Mouse (Mus musculus) liver, embryonic 15.5 days (tissue): ENCODE measurements around the gene Insm2. TPM values are rescaled to one million over a fixed set of nuclear protein-coding genes. Genes with fewer than 3 reads are reported as not detected.
"Not testable (repeated sequence)": the region's sequence is repeated elsewhere in the genome, so short reads cannot be mapped to it uniquely, and the experiment has no call there.

Source experiments
- ATAC-seq: fragments of 200-750 bp; cut with Nextera tagmentation; 2 replicates; pipeline ENCODE4 v1.8.0; 2017; ENCODE audit warnings: moderate number of reproducible peaks, mild to moderate bottlenecking, moderate library complexity; ENCODE audit not compliant: insufficient read depth
- H3K27ac ChIP-seq: fragments of 300-500 bp; sonication (generic); replicated peaks from 2 replicates; pipeline ENCODE4 v1.5.1; 2015; ENCODE audit warnings: mild to moderate bottlenecking, inconsistent platforms
- H3K27me3 ChIP-seq: fragments of 300-500 bp; sonication (generic); 2 replicates; pipeline ENCODE4 v1.6.1; 2015; ENCODE audit warnings: mild to moderate bottlenecking, inconsistent platforms
- H3K36me3 ChIP-seq: fragments of 300-500 bp; sonication (generic); replicated peaks from 2 replicates; pipeline ENCODE4 v1.6.1; 2015; ENCODE audit warnings: moderate library complexity, mild to moderate bottlenecking, inconsistent platforms
- H3K4me1 ChIP-seq: fragments of 300-500 bp; sonication (generic); replicated peaks from 2 replicates; pipeline ENCODE4 v1.6.1; 2015; ENCODE audit warnings: inconsistent platforms
- H3K4me2 ChIP-seq: fragments of 300-500 bp; sonication (generic); 2 replicates; pipeline ENCODE4 v1.6.1; 2015; ENCODE audit warnings: moderate library complexity, mild to moderate bottlenecking, inconsistent platforms
- H3K4me3 ChIP-seq: fragments of 300-500 bp; sonication (generic); replicated peaks from 2 replicates; pipeline ENCODE4 v1.5.1; 2015; ENCODE audit warnings: mild to moderate bottlenecking, inconsistent platforms
- H3K9ac ChIP-seq: fragments of 300-500 bp; sonication (generic); 2 replicates; pipeline ENCODE4 v1.6.1; 2015; ENCODE audit warnings: moderate library complexity, mild to moderate bottlenecking, inconsistent platforms
- H3K9me3 ChIP-seq: fragments of 300-500 bp; sonication (generic); replicated peaks from 2 replicates; pipeline ENCODE4 v1.6.1; 2016; ENCODE audit warnings: inconsistent platforms
- WGBS: fragments of 180-500 bp; shearing (Covaris S2); methylation state at CpG from one replicate; pipeline ENCODE4 v1.1.7; 2015; ENCODE audit warnings: mixed read lengths; ENCODE audit not compliant: insufficient replicate concordance; 5-methylcytosine and 5-hydroxymethylcytosine counted together
- polyA plus RNA-seq: library from polyadenylated mRNA; unstranded; fragments of >200 nt; fragmentation: Nextera tagmentation; extraction: Ambion mirVana; gene quantifications from 2 replicates; pipeline ENCODE4 v1.2.1, GENCODE M21; 2015

The Insm2 gene
- polyA plus RNA-seq, 1 experiment from 2014 or later, result not detected

- Histone ChIP-seq H3K4me3 (no peak overlapping the region), H3K36me3 (no peaks in the 10 kb centered on the region), H3K4me2 (no peak overlapping the region), H3K9me3 (no peaks in the 10 kb centered on the region), H3K4me1 (no peaks in the 10 kb centered on the region), H3K27me3 (no peaks in the 10 kb centered on the region), H3K9ac (no peak overlapping the region), H3K27ac (no peak overlapping the region)
- ATAC-seq, result no peak
- 63% methylated on average over 3 of the region's 3 CpGs for WGBS
These were observed 30.8 kb upstream of the Insm2 start for GRCm38 (mm10) chr12:55568466-55568865.

- Histone ChIP-seq H3K27me3 (no peaks in the 10 kb centered on the region), H3K9me3 (no peaks in the 10 kb centered on the region), H3K4me3 (no peak overlapping the region), H3K4me1 (no peaks in the 10 kb centered on the region), H3K9ac (no peak overlapping the region), H3K4me2 (no peak overlapping the region), H3K36me3 (no peaks in the 10 kb centered on the region), H3K27ac (no peak overlapping the region)
- no peak for ATAC-seq
- 20% methylated on average over 6 of the region's 6 CpGs for WGBS
These were observed 29.6 kb upstream of the Insm2 start for GRCm38 (mm10) chr12:55569676-55570075.

GRCm38 (mm10) chr12:55570646-55571045, 28.6 kb upstream of the Insm2 start:
- H3K27ac ChIP-seq, result no peak overlapping the region
- 69% methylated on average over 9 of the region's 9 CpGs for WGBS
- no peaks in the 10 kb centered on the region for H3K4me1 ChIP-seq
- no peak overlapping the region for H3K4me2 ChIP-seq
- H3K9me3 ChIP-seq, result no peaks in the 10 kb centered on the region
- no peak overlapping the region for H3K4me3 ChIP-seq
- H3K9ac ChIP-seq, result no peak overlapping the region
- H3K27me3 ChIP-seq, result no peaks in the 10 kb centered on the region
- no peak for ATAC-seq
- H3K36me3 ChIP-seq, result no peaks in the 10 kb centered on the region

DNA sequence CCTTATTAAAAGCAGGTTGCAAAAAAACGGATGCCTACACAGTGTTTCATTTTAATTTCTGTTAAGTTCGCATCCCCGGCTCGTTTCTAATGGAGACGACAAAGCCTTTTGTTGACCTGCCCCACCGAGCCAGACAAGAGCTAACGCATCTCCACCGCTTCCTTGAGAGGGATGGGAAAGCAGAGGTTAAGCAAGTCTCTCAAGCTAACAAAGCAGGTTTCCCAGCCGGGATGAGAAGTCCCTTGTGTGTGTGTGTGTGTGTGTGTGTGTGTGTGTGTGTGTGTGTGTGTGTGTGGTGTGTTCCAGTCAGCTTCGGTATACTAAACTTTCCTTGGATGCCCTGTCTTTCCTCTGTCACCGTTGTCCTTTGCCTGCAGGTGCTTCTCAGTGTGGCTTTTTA, 28.0 kb upstream of the Insm2 start:
- Histone ChIP-seq H3K27me3 (no peaks in the 10 kb centered on the region), H3K27ac (no peak overlapping the region), H3K4me2 (no peak overlapping the region), H3K4me3 (no peak overlapping the region), H3K4me1 (no peaks in the 10 kb centered on the region), H3K9me3 (no peaks in the 10 kb centered on the region), H3K36me3 (no peaks in the 10 kb centered on the region), H3K9ac (no peak overlapping the region)
- WGBS, result 71% methylated on average over 11 of the region's 11 CpGs
- ATAC-seq, result no peak

DNA sequence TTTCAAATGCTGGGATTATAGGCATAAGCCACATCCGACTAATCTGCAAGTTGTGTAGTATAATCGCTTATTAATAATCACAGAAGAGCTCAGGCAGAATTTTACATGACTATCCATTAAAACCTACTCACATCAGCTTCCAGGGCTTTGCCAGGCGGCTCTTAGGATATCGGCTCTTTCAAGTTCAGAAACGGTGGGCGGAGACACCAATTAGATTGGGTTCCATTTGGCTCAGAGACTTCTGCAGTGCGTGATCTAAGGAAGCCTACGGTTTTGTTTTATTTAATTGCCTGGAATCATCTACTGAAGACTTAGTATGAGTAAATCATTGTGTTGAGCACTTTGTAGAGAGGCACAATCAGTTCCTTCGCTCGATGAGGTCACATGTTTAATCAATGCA, 27.6 kb upstream of the Insm2 start:
- no peaks in the 10 kb centered on the region for H3K4me1 ChIP-seq
- 74% methylated on average over 10 of the region's 10 CpGs for WGBS
- H3K27me3 ChIP-seq, result no peaks in the 10 kb centered on the region
- H3K9me3 ChIP-seq, result no peaks in the 10 kb centered on the region
- no peak for ATAC-seq
- no peak overlapping the region for H3K27ac ChIP-seq
- H3K4me2 ChIP-seq, result no peak overlapping the region
- H3K36me3 ChIP-seq, result no peaks in the 10 kb centered on the region
- H3K4me3 ChIP-seq, result no peak overlapping the region
- no peak overlapping the region for H3K9ac ChIP-seq

- Histone ChIP-seq H3K9me3 (no peaks in the 10 kb centered on the region), H3K36me3 (no peaks in the 10 kb centered on the region), H3K27ac (no peak overlapping the region), H3K4me1 (no peaks in the 10 kb centered on the region), H3K4me2 (no peak overlapping the region), H3K27me3 (no peaks in the 10 kb centered on the region), H3K9ac (no peak overlapping the region), H3K4me3 (no peak overlapping the region)
- ATAC-seq, result no peak
These were observed 26.1 kb upstream of the Insm2 start for GRCm38 (mm10) chr12:55573089-55573488.

- Histone ChIP-seq H3K4me1 (no peaks in the 10 kb centered on the region), H3K4me3 (no peak overlapping the region), H3K4me2 (no peak overlapping the region), H3K27ac (no peak overlapping the region), H3K9me3 (no peaks in the 10 kb centered on the region), H3K27me3 (no peaks in the 10 kb centered on the region), H3K9ac (no peak overlapping the region), H3K36me3 (no peaks in the 10 kb centered on the region)
- WGBS, result 10% methylated on average over 6 of the region's 6 CpGs
- no peak for ATAC-seq
These were observed 25.4 kb upstream of the Insm2 start for GRCm38 (mm10) chr12:55573794-55574193.

DNA sequence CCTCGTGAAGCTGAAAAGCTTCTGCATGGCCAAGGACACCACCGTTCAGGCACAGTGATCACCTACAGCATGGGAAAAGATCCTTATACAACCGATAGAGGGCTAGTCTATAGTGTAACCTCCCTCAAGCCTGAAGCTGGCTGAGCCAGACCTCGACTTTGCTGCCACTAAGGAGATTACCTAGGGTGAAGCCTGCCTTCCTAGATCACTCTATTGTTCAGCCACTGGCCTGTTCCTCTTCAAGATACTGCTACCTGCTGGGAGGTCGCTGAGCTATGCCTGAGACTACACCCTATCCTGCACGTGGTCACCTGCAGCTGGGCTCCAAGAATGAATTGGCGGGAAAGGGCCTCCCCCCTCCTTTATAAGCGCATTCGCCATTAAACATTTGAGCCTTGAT, 12.3 kb upstream of the Insm2 start:
- H3K4me1 ChIP-seq, H3K27ac ChIP-seq, H3K27me3 ChIP-seq, ATAC-seq, H3K4me3 ChIP-seq, H3K9me3 ChIP-seq, H3K36me3 ChIP-seq, H3K4me2 ChIP-seq, H3K9ac ChIP-seq: not testable (repeated sequence)
- 46% methylated on average over 9 of the region's 9 CpGs for WGBS

- H3K4me1 ChIP-seq, result peaks cover 22% of the 10 kb centered on the region
- H3K9me3 ChIP-seq, result no peaks in the 10 kb centered on the region
- no peak for ATAC-seq
- 0 out of 2 replicates have a peak overlapping the region, but pooled peaks have one; percentile 46 for H3K4me3 ChIP-seq
- WGBS, result 6% methylated on average over 7 of the region's 7 CpGs
- peak overlapping the region; percentile 69 for H3K4me2 ChIP-seq
- H3K27me3 ChIP-seq, result peaks cover 69% of the 10 kb centered on the region
- H3K36me3 ChIP-seq, result no peaks in the 10 kb centered on the region
- H3K27ac ChIP-seq, result no peak overlapping the region
- H3K9ac ChIP-seq, result no peak overlapping the region
These were observed 715 bp upstream of the Insm2 start for GRCm38 (mm10) chr12:55598537-55598886.

DNA sequence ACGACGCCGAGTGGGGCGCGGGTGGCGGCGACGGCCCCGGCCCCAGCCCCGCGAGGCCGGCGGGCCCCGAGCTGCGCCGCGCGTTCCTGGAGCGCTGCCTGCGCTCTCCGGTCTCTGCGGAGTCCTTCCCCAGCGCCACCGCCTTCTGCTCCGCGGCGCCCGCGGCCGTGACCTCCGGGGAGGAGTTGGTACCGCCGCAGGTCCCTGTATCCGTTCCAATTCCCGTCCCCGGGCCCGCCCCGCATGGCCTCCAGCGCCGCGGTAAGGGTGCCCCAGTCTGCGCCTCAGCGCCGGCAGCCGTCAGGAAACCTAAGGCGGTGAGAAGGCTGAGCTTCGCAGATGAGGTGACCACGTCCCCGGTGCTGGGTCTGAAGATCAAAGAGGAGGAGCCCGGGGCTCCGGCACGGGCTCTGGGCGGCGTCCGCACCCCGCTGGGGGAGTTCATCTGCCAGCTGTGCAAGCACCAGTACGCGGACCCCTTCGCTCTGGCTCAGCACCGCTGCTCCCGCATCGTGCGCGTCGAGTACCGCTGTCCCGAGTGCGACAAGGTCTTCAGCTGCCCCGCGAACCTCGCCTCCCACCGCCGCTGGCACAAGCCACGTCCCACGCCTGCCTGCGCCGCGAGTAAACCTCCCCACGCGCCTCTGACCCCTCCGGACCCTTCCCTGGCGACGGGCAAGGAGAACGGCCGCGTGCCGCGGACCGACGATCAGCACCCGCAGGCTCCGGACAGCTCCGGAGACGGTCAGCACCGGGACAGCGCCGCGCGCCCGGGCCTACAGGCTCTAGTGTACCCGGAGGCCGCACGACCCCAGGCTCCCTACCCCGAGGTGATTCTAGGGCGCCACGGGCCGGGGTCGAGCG, 644 bp downstream of the Insm2 start:
- Histone ChIP-seq H3K9ac (no peak overlapping the region), H3K4me3 (peak overlapping the region; percentile 46), H3K27ac (no peak overlapping the region), H3K4me1 (peaks cover 22% of the 10 kb centered on the region), H3K9me3 (no peaks in the 10 kb centered on the region), H3K36me3 (no peaks in the 10 kb centered on the region), H3K27me3 (peaks cover 66% of the 10 kb centered on the region), H3K4me2 (peak overlapping the region; percentile 69)
- WGBS, result under 1% methylated on average over 109 of the region's 109 CpGs
- ATAC-seq, result no peak

GRCm38 (mm10) chr12:55600503-55600994, 1.3 kb downstream of the Insm2 start:
- Histone ChIP-seq H3K27ac (no peak overlapping the region), H3K9ac (no peak overlapping the region), H3K9me3 (no peaks in the 10 kb centered on the region), H3K36me3 (no peaks in the 10 kb centered on the region), H3K4me2 (peak overlapping the region; percentile 69), H3K4me1 (peaks cover 22% of the 10 kb centered on the region), H3K27me3 (peaks cover 65% of the 10 kb centered on the region), H3K4me3 (peak overlapping the region; percentile 17; the same call in 1 of the 2 replicates)
- ATAC-seq, result no peak
- WGBS, result 4% methylated on average over 42 of the region's 42 CpGs

DNA sequence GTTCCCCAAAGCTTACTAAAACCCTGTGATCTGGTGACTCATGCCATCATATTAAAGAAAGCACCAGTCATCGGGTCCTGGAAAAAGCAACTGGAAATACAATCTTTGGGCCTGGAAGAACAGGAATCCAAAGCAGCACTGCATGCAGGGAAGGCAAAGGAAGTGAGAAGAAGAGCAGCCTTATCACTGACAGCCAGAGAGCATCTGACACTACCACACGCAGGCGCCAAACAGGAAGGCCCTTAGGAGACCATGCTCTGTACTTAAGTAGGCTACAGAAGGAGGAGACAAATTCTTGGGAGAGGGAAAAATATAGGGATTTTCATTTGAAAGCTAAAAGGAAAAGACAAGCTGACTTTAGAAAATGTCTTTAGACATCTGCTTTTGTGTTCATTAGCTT, 5.2 kb downstream of the Insm2 start:
- WGBS, result 22% methylated on average over 3 of the region's 3 CpGs
- H3K4me3 ChIP-seq, result no peak overlapping the region

More for the DNA sequence above, 5.2 kb downstream of the Insm2 start:
- no peak for ATAC-seq
- H3K27ac ChIP-seq, result no peak overlapping the region
- no peak overlapping the region for H3K4me2 ChIP-seq
- H3K36me3 ChIP-seq, result no peaks in the 10 kb centered on the region
- no peak overlapping the region for H3K9ac ChIP-seq
- H3K9me3 ChIP-seq, result no peaks in the 10 kb centered on the region
- H3K27me3 ChIP-seq, result peaks cover 28% of the 10 kb centered on the region
- H3K4me1 ChIP-seq, result peaks cover 11% of the 10 kb centered on the region
